Mouse (Mus musculus) ES-Bruce4 (cell line): ENCODE results near the gene 4933411K16Rik. TPM values are rescaled to one million over a fixed set of nuclear protein-coding genes. Genes with fewer than 3 reads are reported as not detected.

ENCODE experiments used
- H3K27ac ChIP-seq: 2 replicates; pipeline ENCODE4 v1.5.1; 2012; ENCODE audit warnings: low read length, inconsistent platforms; ENCODE audit not compliant: insufficient read depth
- H3K27me3 ChIP-seq: 2 replicates; pipeline ENCODE4 v1.6.1; 2012; ENCODE audit warnings: mild to moderate bottlenecking, low read length, inconsistent platforms; ENCODE audit not compliant: control insufficient read depth, poor library complexity, insufficient read depth, severe bottlenecking
- H3K36me3 ChIP-seq: 2 replicates; pipeline ENCODE4 v1.6.1; 2012; ENCODE audit warnings: inconsistent platforms, mild to moderate bottlenecking, low read length, moderate library complexity; ENCODE audit not compliant: control insufficient read depth, poor library complexity, insufficient read depth, severe bottlenecking
- H3K4me1 ChIP-seq: one replicate; pipeline ENCODE4 v1.8.1; 2011; ENCODE audit warnings: low read length; ENCODE audit not compliant: control insufficient read depth, insufficient read depth
- H3K4me3 ChIP-seq: 2 replicates; pipeline ENCODE4 v1.5.1; 2011; ENCODE audit warnings: low read depth, mild to moderate bottlenecking, low read length
- H3K9ac ChIP-seq: 2 replicates; pipeline ENCODE4 v1.6.1; 2012; ENCODE audit warnings: low read depth, mild to moderate bottlenecking, inconsistent platforms; ENCODE audit not compliant: poor library complexity, severe bottlenecking
- H3K9me3 ChIP-seq: replicated peaks from 2 replicates; pipeline ENCODE4 v1.6.1; 2012; ENCODE audit warnings: mild to moderate bottlenecking, low read length, inconsistent platforms; ENCODE audit not compliant: control insufficient read depth, poor library complexity, insufficient read depth, severe bottlenecking
- CTCF ChIP-seq: IDR thresholded peaks from one replicate; pipeline ENCODE4 v1.8.1; 2011; ENCODE audit warnings: low read depth, low read length
- EP300 ChIP-seq: IDR thresholded peaks from 2 replicates; pipeline ENCODE4 v1.6.1; 2011; ENCODE audit warnings: low read depth, low read length; ENCODE audit not compliant: insufficient read depth
- POLR2A ChIP-seq: IDR thresholded peaks from one replicate; pipeline ENCODE4 v1.8.1; 2011; ENCODE audit warnings: low read length; ENCODE audit not compliant: insufficient read depth
- polyA plus RNA-seq: library from polyadenylated mRNA; stranded (reverse); fragments of >200 nt; gene quantifications from 2 replicates; pipeline ENCODE4 v1.2.4, GENCODE M21; 2011; ENCODE audit warnings: low read depth; ENCODE audit not compliant: missing spikeins, insufficient read depth, insufficient read length

The 4933411K16Rik gene
- polyA plus RNA-seq, 1 experiment, result not detected

- H3K36me3 ChIP-seq, result no peaks in the 10 kb centered on the region
- H3K9ac ChIP-seq, result no peak overlapping the region
- H3K4me3 ChIP-seq, result no peak overlapping the region
- H3K4me1 ChIP-seq, result no peaks in the 10 kb centered on the region
- H3K27me3 ChIP-seq, result no peaks in the 10 kb centered on the region
- TF ChIP-seq EP300 (no peak), CTCF (peak; percentile 38), POLR2A (no peak)
- no peak overlapping the region for H3K27ac ChIP-seq
- no peaks in the 10 kb centered on the region for H3K9me3 ChIP-seq
Observed at GRCm38 (mm10) chr19:42071221-42071620, 19.2 kb downstream of the 4933411K16Rik start.

- Histone ChIP-seq H3K9me3 (no peaks in the 10 kb centered on the region), H3K27ac (no peak overlapping the region), H3K4me1 (no peaks in the 10 kb centered on the region), H3K27me3 (no peaks in the 10 kb centered on the region), H3K4me3 (no peak overlapping the region), H3K9ac (no peak overlapping the region), H3K36me3 (no peaks in the 10 kb centered on the region)
- TF ChIP-seq CTCF (no peak), POLR2A (no peak), EP300 (no peak)
Observed at GRCm38 (mm10) chr19:42071886-42072608, 20.0 kb downstream of the 4933411K16Rik start.

GRCm38 (mm10) chr19:42072802-42073201 lies 20.8 kb downstream of the 4933411K16Rik start:
- no peak overlapping the region for H3K4me3 ChIP-seq
- H3K36me3 ChIP-seq, result no peaks in the 10 kb centered on the region
- H3K27me3 ChIP-seq, result no peaks in the 10 kb centered on the region

GRCm38 (mm10) chr19:42075051-42075450 lies 23.0 kb downstream of the 4933411K16Rik start:
- H3K9me3 ChIP-seq, result no peaks in the 10 kb centered on the region
- H3K27me3 ChIP-seq, result no peaks in the 10 kb centered on the region
- no peak overlapping the region for H3K27ac ChIP-seq
- no peaks in the 10 kb centered on the region for H3K4me1 ChIP-seq
- no peak overlapping the region for H3K9ac ChIP-seq
- H3K4me3 ChIP-seq, result no peak overlapping the region
- no peaks in the 10 kb centered on the region for H3K36me3 ChIP-seq
- TF ChIP-seq POLR2A, result no peak
- no peak for TF ChIP-seq CTCF
- TF ChIP-seq EP300, result no peak

More at GRCm38 (mm10) chr19:42072802-42073201, 20.8 kb downstream of the 4933411K16Rik start:
- Histone ChIP-seq H3K27ac (no peak overlapping the region), H3K9me3 (no peaks in the 10 kb centered on the region), H3K9ac (no peak overlapping the region), H3K4me1 (no peaks in the 10 kb centered on the region)
- TF ChIP-seq CTCF (no peak), EP300 (no peak), POLR2A (no peak)

- Histone ChIP-seq H3K9ac (no peak overlapping the region), H3K36me3 (no peaks in the 10 kb centered on the region), H3K27me3 (no peaks in the 10 kb centered on the region), H3K4me3 (peak overlapping the region; percentile 49), H3K9me3 (no peaks in the 10 kb centered on the region), H3K4me1 (no peaks in the 10 kb centered on the region), H3K27ac (no peak overlapping the region)
- TF ChIP-seq CTCF (no peak), POLR2A (no peak), EP300 (no peak)
Observed at GRCm38 (mm10) chr19:42075992-42076391, 23.9 kb downstream of the 4933411K16Rik start.

- H3K9me3 ChIP-seq, result no peaks in the 10 kb centered on the region
Observed at GRCm38 (mm10) chr19:42078566-42078965, 26.5 kb downstream of the 4933411K16Rik start.

More at GRCm38 (mm10) chr19:42078566-42078965, 26.5 kb downstream of the 4933411K16Rik start:
- H3K9ac ChIP-seq, result no peak overlapping the region
- H3K27ac ChIP-seq, result no peak overlapping the region
- TF ChIP-seq POLR2A (no peak), CTCF (no peak), EP300 (no peak)
- no peaks in the 10 kb centered on the region for H3K36me3 ChIP-seq
- no peaks in the 10 kb centered on the region for H3K4me1 ChIP-seq
- no peaks in the 10 kb centered on the region for H3K27me3 ChIP-seq
- H3K4me3 ChIP-seq, result no peak overlapping the region
